Mouse (Mus musculus): ENCODE measurements around the gene Calhm6. TPM values are rescaled to one million over a fixed set of nuclear protein-coding genes. Genes with fewer than 3 reads are reported as not detected.
A peak's percentile ranks its signal among the peaks of the same experiment; 100 is the strongest.

The Calhm6 gene
- polyA plus RNA-seq, 1 experiment from 2014 or later = 1.3 TPM

GRCm38 (mm10) chr10:34155796-34156554 is 28.2 kb upstream of the Calhm6 start:
- H3K27ac ChIP-seq = no peak overlapping the region
- H3K9ac ChIP-seq (ENCODE audit: low read depth, low read length) = no peak overlapping the region
- peak; percentile 66 for ATAC-seq (replicated peaks; ENCODE audit: low FRiP score, low read depth)
- H3K9me3 ChIP-seq (replicated peaks; ENCODE audit: low read length) = no peaks in the 10 kb centered on the region
- H3K4me2 ChIP-seq (ENCODE audit: low read length) = no peak overlapping the region
- no peaks in the 10 kb centered on the region for H3K4me1 ChIP-seq (replicated peaks; ENCODE audit: insufficient read depth, low read length)
- no peak for TF ChIP-seq CTCF (IDR thresholded peaks at IDR 0.05; ENCODE audit: low read depth)
- 39% methylated on average over 12 of the region's 12 CpGs for WGBS
- H3K27me3 ChIP-seq (ENCODE audit: insufficient read depth, low read length) = no peaks in the 10 kb centered on the region
- no peak overlapping the region for H3K4me3 ChIP-seq (replicated peaks; ENCODE audit: low read depth, low read length)
- no peaks in the 10 kb centered on the region for H3K36me3 ChIP-seq (ENCODE audit: insufficient read depth, low read length)
- peak; percentile 77 for DNase-seq (ENCODE audit: low spot score)

GRCm38 (mm10) chr10:34151827-34152226 is 24.0 kb upstream of the Calhm6 start:
- ATAC-seq (replicated peaks; ENCODE audit: low FRiP score, low read depth) (no peak), DNase-seq (ENCODE audit: low spot score) (peak; percentile 62)
- H3K27me3 ChIP-seq (ENCODE audit: insufficient read depth, low read length) = no peaks in the 10 kb centered on the region
- H3K4me2 ChIP-seq (ENCODE audit: low read length) = no peak overlapping the region
- no peaks in the 10 kb centered on the region for H3K9me3 ChIP-seq (replicated peaks; ENCODE audit: low read length)
- no peak overlapping the region for H3K9ac ChIP-seq (ENCODE audit: low read depth, low read length)
- H3K36me3 ChIP-seq (ENCODE audit: insufficient read depth, low read length) = no peaks in the 10 kb centered on the region
- H3K4me3 ChIP-seq (replicated peaks; ENCODE audit: low read depth, low read length) = no peak overlapping the region
- H3K27ac ChIP-seq = no peak overlapping the region
- 66% methylated on average over 3 of the region's 3 CpGs for WGBS
- no peaks in the 10 kb centered on the region for H3K4me1 ChIP-seq (replicated peaks; ENCODE audit: insufficient read depth, low read length)
- TF ChIP-seq CTCF (IDR thresholded peaks at IDR 0.05; ENCODE audit: low read depth) = peak; percentile 55

GRCm38 (mm10) chr10:34150454-34150853 is 22.7 kb upstream of the Calhm6 start:
- no peak overlapping the region for H3K4me2 ChIP-seq (ENCODE audit: low read length)
- no peak overlapping the region for H3K9ac ChIP-seq (ENCODE audit: low read depth, low read length)
- H3K36me3 ChIP-seq (ENCODE audit: insufficient read depth, low read length) = no peaks in the 10 kb centered on the region
- no peaks in the 10 kb centered on the region for H3K4me1 ChIP-seq (replicated peaks; ENCODE audit: insufficient read depth, low read length)
- no peaks in the 10 kb centered on the region for H3K9me3 ChIP-seq (replicated peaks; ENCODE audit: low read length)
- no peak for TF ChIP-seq CTCF (IDR thresholded peaks at IDR 0.05; ENCODE audit: low read depth)
- DNase-seq (ENCODE audit: low spot score) (peak; percentile 87), ATAC-seq (replicated peaks; ENCODE audit: low FRiP score, low read depth) (no peak)
- no peak overlapping the region for H3K27ac ChIP-seq
- 18% methylated on average over 6 of the region's 6 CpGs for WGBS
- no peak overlapping the region for H3K4me3 ChIP-seq (replicated peaks; ENCODE audit: low read depth, low read length)
- no peaks in the 10 kb centered on the region for H3K27me3 ChIP-seq (ENCODE audit: insufficient read depth, low read length)

GRCm38 (mm10) chr10:34149772-34150171 is 22.0 kb upstream of the Calhm6 start:
- no peak overlapping the region for H3K9ac ChIP-seq (ENCODE audit: low read depth, low read length)
- ATAC-seq (replicated peaks; ENCODE audit: low FRiP score, low read depth) (peak; percentile 21; the same call in 1 of the 2 replicates), DNase-seq (ENCODE audit: low spot score) (peak; percentile 68)
- no peak overlapping the region for H3K27ac ChIP-seq
- no peak overlapping the region for H3K4me2 ChIP-seq (ENCODE audit: low read length)
- no peaks in the 10 kb centered on the region for H3K9me3 ChIP-seq (replicated peaks; ENCODE audit: low read length)
- no peaks in the 10 kb centered on the region for H3K36me3 ChIP-seq (ENCODE audit: insufficient read depth, low read length)
- no peaks in the 10 kb centered on the region for H3K27me3 ChIP-seq (ENCODE audit: insufficient read depth, low read length)
- WGBS = 38% methylated on average over 3 of the region's 3 CpGs
- no peaks in the 10 kb centered on the region for H3K4me1 ChIP-seq (replicated peaks; ENCODE audit: insufficient read depth, low read length)
- no peak for TF ChIP-seq CTCF (IDR thresholded peaks at IDR 0.05; ENCODE audit: low read depth)
- H3K4me3 ChIP-seq (replicated peaks; ENCODE audit: low read depth, low read length) = no peak overlapping the region

- no peaks in the 10 kb centered on the region for H3K4me1 ChIP-seq (replicated peaks; ENCODE audit: insufficient read depth, low read length)
- DNase-seq (ENCODE audit: low spot score) = no peak
- H3K36me3 ChIP-seq (ENCODE audit: insufficient read depth, low read length) = no peaks in the 10 kb centered on the region
- no peak for ATAC-seq (replicated peaks; ENCODE audit: low FRiP score, low read depth)
- no peak overlapping the region for H3K27ac ChIP-seq
- H3K27me3 ChIP-seq (ENCODE audit: insufficient read depth, low read length) = no peaks in the 10 kb centered on the region
- H3K4me3 ChIP-seq (replicated peaks; ENCODE audit: low read depth, low read length) = no peak overlapping the region
- H3K9ac ChIP-seq (ENCODE audit: low read depth, low read length) = no peak overlapping the region
- no peak for TF ChIP-seq CTCF (IDR thresholded peaks at IDR 0.05; ENCODE audit: low read depth)
- no peaks in the 10 kb centered on the region; the same call in 1 of the 2 replicates for H3K9me3 ChIP-seq (replicated peaks; ENCODE audit: low read length)
- WGBS = 83% methylated on average over 2 of the region's 2 CpGs
- no peak overlapping the region for H3K4me2 ChIP-seq (ENCODE audit: low read length)
Observed at GRCm38 (mm10) chr10:34141693-34142092, 13.9 kb upstream of the Calhm6 start.

- TF ChIP-seq CTCF (IDR thresholded peaks at IDR 0.05; ENCODE audit: low read depth) = no peak
- Histone ChIP-seq H3K9me3 (replicated peaks; ENCODE audit: low read length) (no peaks in the 10 kb centered on the region; the same call in 1 of the 2 replicates), H3K27me3 (ENCODE audit: insufficient read depth, low read length) (no peaks in the 10 kb centered on the region), H3K4me3 (replicated peaks; ENCODE audit: low read depth, low read length) (no peak overlapping the region), H3K36me3 (ENCODE audit: insufficient read depth, low read length) (no peaks in the 10 kb centered on the region), H3K27ac (no peak overlapping the region), H3K4me1 (replicated peaks; ENCODE audit: insufficient read depth, low read length) (no peaks in the 10 kb centered on the region), H3K4me2 (ENCODE audit: low read length) (no peak overlapping the region), H3K9ac (ENCODE audit: low read depth, low read length) (no peak overlapping the region)
- 77% methylated on average over 4 of the region's 4 CpGs for WGBS
- DNase-seq (ENCODE audit: low spot score) (no peak), ATAC-seq (replicated peaks; ENCODE audit: low FRiP score, low read depth) (no peak)
Observed at GRCm38 (mm10) chr10:34139768-34140167, 12.0 kb upstream of the Calhm6 start.

All from kidney, postnatal 0 days (tissue).